Mouse (Mus musculus) layer of hippocampus, adult 9-11 months (tissue): ENCODE measurements at regions not wholly inside any gene's neighbourhood (a gene's known extent, or its start where the extent isn't known, plus 50 kb on each side); places are given as distances from the start of the nearest gene placed in this dataset.
A peak's percentile ranks its signal among the peaks of the same experiment; 100 is the strongest.

Experiments
- DNase-seq: peaks from one replicate; pipeline ENCODE4 v3.0.0; 2022

DNA sequence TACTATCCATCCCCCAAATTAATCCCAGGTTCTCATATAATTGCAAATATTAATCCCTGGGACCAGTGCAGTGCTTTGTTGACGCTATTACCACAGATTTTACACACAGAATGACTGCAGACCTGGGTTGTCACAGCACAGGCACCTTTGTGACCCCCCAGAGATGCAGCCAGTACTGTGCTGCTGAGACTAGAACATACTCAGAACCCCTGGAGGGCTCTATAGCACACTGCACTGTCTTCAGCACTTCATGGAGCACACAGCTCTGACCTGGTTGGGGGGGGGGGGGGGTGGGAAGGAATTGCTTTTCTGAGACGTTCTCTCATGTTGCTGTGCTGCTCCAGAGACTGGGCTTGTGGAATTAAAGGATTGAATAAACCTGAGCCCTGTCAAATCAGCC, 154.9 kb upstream of the Gm34302 start:
- DNase-seq, result no peak

DNA sequence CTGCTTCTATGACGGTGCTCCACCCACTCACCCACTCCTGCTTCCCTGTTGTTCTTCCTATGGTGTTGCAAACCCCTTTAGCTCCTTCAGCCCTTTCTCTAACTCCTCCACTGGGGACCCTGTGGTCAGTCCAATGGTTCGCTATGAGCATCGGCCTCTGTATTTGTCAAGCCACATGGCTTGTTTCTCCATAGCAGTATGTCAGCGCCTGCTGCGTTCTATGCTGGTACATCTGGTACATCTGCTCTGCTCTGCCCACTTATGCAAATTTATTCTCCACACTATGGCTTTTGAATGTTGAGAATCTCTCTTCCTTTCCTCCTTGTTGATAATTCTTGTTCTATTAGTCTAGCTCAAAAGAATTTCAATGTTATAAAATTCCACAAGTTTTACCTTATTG, 154.2 kb upstream of the Gm34302 start:
- peak; percentile 14 for DNase-seq

DNA sequence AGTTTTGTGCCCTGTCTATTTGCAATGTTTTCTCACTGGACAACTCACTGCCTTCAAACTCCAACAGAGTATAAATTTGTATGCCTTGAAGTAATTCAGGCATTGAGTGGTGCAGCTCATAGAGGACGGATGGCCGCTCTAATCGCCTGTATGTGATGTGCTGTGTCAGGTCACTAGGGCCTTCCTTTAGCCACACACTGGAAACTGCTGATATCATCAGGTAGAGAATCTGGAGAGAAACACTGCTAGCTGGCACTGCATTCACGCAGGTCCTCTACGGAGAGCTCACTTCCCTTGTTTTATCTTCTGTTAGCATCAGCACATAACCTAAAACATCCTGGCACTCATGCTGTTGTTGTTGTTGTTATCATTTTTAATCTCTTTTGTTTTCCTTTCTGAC, 144.0 kb upstream of the Gm34302 start:
- DNase-seq, result no peak

DNA sequence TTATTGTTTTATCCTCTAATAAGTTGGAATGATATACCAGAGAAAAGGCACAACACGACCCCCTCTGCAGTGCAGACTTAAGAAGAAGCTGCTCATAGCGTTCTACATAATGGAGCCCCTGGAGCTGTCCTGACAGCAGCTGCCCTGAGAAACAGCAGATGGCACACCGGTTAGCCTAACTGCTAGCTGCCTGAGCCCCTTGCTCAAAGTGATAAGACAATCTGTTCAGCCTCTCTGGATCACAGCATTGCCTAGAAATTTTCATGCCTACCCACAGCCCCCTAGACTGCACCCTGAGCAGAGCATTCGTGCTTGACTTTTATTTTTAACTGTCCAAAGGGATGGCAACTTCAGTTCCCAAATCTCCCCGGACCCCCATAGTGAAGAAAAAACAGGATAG, 132.4 kb upstream of the Gm34302 start:
- no peak for DNase-seq

DNA sequence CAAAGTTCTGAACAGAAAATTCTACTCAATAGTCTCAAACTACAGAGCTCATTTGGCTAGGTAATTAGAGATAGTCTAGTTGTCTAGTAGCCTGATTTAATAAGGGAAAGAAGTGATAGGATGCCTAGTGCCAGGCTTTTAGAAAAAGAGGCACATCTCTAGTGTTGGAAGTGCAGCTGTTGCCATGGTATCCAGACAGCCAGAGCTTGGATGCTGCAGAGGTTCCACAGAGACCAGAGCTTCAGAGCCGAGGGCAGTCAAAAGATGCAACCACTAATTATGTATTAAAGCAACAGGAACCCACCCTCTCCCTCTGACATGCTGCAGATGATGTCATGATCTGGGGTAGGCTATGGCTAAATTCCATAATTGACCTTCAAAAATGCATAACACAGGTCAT, 130.0 kb upstream of the Gm34302 start:
- no peak for DNase-seq

DNA sequence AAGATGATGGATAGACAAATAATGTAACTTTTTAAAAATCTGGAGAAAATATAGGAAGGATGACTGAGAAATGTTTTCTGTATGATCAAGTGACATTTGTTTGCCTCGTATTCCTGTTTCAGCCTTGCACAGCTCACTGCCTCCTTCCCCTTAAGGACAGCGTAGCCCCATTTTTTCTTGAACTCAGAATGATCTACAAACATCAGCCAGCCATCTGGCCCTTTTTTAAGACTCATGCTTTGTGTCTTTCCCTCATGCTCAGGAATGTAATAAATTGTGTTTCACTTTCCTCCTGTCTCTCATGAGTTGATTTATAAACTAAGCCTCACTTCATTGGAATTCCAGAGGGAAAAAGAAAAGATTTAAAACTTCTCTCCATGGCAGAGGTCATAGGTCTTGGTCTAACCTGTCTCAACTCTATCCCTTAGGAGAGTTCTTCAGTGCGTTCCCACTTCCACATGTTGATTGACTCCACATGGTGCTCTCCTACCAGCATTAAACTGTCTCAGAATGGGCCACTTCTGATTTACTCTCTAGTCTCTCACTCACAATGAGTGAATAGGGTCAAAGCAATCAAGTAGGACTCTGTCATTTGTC, 129.2 kb upstream of the Gm34302 start:
- no peak for DNase-seq

DNA sequence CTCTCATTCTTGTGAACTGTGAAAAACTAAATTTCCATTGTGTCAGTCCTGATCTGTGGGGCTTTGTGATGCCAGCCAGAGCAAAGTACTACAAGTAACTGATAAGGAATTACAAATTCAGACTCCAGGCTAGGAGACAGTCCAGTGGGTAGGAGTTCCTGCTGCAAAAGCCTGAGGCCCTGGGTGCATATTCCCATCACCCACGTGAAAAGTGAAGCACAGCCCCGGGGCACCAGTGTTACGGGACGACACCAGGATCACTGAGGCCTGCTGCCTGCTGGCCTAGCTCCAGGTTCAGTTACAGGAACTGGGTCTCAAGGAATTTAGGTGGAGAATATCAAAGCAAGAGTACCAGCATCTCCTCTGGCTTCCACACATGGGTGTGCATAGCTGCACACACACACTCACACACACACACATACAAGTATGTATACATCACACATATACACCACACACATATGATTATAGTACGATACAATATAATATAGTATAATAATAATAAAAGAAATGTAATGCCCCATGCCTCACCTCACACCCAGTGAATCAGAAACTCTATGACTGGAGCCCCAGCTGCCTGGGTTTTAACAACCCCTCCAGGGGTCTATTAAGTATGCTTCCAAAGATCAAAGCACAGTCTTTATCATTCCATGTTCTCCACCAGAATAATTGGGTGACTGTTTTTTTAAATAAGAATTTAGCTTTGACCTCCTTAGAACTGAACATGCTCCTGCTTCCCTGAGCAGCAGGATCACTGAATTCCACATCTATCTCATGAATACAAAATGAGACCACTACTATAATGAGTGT, 126.6 kb upstream of the Gm34302 start:
- no peak for DNase-seq

DNA sequence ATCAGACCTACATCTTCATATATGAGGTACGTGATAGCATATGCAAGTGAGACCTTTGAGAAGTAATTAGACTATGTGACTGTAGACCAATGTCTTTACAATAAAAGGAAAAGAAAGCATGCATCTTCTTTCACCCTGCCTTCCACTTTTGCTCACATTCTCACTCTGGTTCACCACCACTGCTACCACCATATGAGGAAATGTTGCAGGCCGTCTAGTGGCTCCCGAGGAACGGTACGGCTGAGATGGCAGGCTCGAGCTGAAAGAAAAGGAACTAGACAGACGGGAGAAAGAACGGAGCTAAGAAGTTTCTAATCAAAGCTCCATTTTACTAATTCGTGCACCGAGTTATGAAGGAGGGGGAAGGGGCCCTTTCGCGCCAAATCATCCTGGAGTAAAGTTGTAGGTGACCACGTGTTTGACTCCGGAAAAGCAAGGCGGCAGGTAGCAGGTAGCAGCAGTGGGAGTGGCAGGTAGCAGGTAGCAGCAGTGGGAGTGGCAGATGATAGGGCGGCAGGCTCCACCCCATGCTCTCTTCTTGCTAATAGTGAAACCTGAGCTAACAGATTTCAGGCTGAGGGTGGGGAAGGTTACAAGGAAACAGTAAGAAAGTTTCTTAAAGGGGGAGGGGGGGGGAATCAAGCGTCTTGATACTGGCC, 125.9 kb upstream of the Gm34302 start:
- DNase-seq, result no peak

DNA sequence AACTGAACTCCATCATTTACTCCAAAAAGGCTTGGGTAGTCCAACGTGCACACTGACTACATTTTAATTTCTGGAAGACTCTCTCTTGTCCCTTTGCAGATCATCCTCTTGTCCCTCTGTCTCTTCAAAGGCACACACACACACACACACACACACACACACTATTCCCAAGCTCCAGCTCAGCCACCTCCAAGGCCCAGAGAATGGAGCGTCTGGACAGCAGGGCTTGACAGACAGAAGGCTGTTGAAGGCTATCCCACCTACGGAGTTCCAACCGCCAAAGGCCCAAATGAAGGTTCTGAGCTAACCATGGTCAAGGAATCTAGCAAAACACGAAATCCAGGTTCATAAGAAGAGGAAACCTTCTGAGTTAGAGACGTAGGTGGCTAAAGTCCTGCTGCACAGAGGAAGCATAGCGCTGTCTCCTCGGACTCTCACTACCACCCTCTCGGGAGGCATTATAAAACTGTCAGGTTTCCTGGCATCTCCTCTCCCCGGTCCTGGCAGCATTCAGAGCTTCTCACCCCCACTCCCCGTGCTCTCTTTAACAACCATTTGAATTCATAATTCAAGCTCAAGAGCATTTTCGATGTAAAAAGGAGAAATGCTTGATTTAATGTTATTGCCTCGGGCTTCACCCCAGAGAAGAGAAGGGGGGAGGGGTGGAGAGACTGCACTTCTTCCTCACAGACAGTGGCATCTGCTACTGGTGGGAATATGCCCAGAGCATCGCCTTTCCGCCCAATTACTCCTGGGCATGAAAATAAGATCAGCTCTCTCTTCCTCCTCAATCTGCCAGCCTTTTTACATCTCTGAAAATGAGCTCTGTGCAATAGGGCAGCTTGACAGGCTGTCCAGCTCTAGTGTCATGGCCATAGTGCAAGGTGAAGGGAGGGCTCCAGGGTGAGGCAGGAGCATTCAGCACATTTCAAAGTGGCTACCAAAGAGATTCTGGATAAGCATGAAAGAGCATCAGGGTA, 99.3 kb upstream of the Gm34302 start:
- DNase-seq, result no peak

DNA sequence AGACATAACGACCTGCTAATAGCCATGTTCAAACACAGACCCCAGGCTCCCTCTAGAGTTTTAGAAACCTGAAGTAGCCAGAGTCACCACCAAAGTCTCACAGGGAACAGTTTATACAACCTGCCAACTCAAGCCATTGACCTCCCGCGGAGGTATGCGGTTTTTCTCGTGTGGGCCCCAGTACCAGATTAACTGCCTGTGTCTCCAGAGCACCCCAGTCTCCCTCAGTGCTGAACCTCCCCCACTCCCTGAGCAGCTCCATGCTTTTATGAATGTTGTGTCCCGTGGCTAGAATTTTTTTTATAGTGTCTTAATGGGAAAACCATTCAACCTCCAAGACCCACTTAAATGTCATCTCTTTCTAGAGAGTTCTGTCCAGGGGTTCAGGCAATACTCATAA, 98.5 kb upstream of the Gm34302 start:
- DNase-seq, result no peak

DNA sequence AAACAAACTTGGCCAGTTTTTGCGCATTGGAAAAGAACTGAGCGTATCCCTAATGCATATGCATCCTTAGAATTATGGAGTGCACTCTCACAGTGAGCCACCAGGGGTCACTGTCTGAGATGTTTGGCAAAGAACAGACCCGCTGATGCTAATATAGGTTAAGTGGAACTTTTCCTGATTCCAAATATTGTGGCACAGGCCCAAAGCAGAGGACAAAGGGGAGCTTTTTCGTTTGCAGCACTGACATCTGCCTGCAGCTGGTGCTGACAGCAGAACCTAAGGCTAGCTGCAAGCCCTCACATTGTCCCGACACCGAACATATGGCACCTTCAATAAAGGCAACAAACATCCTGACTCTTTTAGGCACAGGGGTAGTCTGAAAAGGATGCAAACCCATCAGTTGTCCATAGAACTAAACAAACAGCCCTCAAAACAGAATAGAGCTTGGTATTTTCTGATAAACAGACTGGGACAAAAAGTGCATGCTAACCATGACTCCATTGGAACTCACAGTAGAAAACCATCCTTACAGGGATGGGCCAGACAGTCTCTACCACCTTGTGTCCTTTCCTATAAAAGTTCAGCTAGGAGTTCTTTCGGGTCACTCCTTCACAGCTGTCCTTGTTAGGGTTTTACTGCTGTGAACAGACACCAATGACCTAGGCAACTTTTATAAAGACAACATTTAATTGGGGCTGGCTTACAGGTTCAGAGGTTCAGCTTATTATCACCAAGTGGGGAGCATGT, 87.1 kb upstream of the Gm34302 start:
- peak; percentile 57 for DNase-seq

DNA sequence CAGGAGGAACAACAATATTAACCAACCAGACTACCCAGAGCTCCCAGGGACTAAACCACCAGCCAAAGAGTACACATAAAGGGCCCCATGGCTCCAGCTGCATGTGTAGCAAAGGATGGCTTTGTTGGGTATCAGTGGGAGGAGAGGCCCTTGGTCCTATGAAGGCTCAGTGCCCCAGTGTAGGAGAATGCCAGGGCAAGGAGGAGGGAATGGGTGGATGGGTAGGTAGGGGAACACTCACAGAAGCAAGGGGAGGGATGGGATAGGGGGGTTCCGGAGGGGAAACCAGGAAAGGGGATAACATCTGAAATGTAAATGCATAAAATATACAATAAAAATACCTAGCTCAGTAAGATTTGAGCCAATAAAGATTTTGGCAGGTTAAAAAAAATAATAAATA, 86.4 kb upstream of the Gm34302 start:
- DNase-seq, result no peak

DNA sequence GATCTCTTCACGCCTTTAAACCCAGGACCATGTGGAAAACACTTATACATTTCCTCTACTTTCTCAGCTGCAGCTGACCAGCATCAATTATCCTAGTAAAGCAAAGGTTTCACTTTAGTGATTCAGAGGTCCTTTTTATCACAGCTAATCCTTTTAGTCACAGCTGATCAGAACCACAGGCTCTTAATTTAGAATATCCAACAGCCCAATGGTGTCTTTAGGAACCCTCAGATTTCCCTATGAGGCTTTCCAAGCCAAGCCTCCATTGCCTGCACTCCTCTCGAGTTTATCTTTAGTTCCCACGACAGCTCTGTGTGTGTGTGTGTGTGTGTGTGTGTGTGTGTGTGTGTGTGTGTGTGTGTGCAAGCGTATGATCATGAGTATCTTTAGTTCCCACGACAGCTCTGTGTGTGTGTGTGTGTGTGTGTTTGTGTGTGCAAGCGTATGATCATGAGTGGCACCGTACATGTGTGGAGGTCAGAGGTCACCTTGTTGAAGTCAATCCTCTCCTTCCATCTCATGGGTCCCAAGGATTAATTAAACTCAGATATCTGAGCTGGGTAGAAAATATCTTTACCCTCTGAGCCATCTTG, 85.4 kb upstream of the Gm34302 start:
- DNase-seq, result no peak

DNA sequence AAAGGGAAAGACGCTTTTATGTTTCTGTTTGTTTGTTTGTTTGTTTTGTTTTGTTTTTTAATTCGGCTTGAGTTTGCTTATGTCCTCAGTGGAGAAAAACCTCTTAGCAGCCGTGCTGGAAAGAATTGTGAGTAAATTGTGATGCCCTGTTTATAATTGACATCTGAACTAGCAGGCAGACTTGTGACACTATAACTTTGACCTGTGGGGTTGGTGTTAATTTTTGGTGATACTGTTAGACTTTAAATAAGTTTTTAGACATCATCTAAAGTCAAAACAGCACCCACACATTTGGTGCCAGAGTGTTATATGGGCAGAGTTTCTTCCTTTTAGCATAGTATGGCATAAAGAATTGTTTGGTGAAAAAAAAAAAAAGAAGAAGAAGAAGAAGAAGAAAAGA, 84.0 kb upstream of the Gm34302 start:
- no peak for DNase-seq

DNA sequence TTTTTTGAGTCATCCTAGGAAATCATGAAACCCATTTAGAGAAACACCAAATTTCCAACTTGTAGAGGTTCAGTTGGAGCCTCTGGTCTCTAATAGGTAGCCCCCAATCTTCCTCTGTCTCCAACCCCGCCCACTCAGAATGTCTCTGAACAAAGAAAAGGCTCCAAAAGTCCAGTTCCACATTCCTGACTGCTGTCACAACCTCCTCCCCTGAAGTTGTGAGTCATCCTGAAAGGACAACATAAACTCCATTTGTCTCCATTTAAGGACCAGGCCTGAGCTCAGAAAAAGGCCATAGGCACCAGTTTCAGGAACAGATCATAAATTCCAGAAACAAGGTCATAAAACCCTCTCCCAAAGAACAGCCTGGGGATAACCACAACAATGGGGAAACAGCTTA, 79.4 kb upstream of the Gm34302 start:
- DNase-seq, result no peak

DNA sequence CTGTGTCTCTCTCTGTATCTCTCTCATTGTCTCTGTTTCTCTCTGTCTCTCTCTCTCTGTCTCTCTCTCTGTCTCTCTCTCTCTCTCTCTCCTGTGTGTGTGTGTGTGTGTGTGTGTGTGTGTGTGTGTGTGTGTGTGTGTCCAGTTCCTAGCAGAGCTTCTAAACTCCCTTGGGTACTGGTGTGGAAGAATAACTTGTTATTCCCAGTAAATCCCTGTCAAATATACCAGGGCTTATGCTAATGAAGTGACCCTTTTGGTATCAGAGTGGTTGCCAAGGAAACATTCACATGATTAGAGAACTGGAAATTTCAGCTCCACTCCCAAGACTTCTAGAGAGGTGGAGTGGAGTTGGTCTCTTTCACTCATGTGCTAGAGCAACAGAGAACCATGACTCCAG, 78.9 kb upstream of the Gm34302 start:
- DNase-seq, result no peak

DNA sequence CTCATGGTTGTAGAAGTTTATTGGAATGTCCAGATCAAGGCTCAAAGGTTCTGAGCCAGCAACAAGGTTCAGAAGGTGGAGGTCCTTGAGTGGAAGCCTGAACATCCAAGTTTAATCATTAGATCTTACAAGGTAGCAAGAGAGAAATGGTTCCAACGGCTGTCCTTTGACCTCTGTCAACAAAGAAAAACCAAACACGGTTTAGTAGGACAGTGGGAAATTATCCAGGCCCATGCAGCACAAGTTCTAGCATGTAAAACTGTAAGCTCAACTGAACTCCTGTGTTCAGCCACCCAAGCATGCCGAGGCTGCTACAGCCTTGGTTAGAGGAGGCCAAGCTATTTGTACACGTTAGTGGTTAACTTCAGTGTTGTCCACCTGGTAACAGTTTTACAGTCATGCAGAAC, 77.1 kb upstream of the Gm34302 start:
- DNase-seq, result no peak

DNA sequence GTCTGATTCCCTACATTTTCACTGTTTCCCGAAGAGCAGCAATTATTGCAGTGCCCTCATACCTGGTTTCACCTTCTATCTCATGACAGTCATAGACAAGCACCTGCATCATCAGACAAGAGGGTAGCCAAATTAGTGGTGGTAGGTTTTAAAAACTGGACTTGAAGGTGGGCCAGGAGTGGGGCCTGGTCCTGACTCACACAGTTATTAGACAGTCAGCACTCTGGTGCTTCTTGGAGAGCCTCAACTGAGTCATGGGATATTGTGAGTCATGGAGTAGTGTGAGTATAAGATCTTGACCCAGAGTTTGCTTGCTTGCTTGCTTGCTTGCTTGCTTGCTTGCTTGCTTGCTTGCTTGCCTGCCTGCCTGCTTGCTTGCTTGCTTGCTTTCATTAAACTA, 73.1 kb upstream of the Gm34302 start:
- no peak for DNase-seq

DNA sequence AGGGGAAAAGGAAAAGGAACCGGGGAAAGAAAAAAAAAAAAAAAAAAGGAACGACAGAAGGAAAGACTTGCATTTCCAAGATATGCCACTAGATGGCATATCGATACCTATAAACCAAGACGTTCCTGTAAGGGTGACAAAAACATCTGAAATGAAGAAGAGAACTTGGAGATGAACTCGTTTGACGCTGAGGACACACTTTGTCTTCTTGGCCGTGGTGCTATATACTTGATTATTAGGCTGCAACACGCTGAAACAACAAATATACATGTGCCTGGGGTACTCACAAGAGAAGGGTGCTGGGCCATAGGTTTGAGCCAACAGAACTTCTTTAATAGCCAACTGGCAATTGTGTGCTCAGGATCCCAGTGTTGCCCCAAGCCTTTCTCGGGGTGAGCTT, 71.2 kb upstream of the Gm34302 start:
- peak; percentile 22 for DNase-seq

DNA sequence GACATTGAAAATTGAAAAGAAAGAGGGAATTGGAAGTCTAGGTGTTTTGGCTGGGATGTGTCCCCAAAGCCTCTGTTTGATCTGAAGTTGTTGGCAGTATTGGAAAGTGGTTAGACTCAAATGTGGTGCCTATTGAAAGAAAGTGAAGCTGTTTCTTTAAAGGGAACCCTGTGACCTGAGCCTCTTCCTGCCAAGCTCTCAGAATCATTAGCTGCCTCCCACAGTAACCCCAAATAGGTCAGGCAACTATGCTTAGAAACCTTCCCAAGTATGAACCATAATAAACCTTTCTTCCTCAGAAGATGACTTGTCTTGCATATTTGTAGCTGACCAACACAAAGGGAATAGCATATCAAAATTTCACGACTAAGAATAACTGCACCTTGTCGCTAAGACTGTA, 69.7 kb upstream of the Gm34302 start:
- DNase-seq, result no peak

DNA sequence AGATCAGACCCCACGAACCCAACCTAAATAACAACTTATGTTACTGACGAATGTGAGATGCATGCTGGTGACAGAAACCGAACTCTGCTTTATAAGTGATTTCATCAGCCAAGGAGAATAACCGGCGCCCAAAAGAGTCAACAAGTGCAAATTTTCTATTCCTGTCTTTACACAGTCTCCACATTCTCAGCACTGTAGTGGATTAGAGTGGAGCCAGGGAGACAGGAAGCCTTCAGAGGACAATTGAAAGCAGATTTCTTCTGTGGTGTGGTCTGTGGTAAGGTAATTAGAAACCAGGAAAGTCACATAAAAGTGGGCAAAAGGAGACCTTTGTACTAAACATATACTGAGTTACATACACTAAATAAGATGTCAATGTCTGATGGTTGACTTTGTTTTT, 68.0 kb upstream of the Gm34302 start:
- no peak for DNase-seq
